Mouse (Mus musculus): ENCODE results near the gene Tet3.

DNA sequence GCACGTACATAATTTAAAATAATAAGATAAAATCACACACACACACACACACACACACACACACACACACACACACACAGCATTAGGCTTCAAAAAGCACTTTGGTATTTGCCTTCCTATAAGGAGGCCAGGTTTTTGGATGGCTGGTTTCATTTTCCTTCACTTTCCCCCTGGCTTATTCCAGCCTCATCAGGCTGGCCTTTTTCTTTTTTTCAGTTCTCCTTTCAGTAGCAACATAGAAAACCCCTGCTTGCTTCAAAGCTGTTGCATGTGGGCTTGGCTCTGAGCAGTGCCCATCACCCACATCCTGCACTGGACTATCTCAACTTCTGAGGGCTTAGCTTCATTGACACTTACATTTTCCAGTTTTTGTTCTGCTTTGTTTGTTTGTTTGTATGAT lies 137.0 kb downstream of the Tet3 start:
- TF ChIP-seq CTCF (IDR thresholded peaks at IDR 0.05) = no peak
- TF ChIP-seq POLR2A (IDR thresholded peaks at IDR 0.05; ENCODE audit: insufficient read depth, low read depth, low read length) = no peak
